Mouse (Mus musculus) T-helper 17 cell (primary cell): ENCODE measurements around the gene Olfr1052.
"Not testable (repeated sequence)": the region's sequence is repeated elsewhere in the genome, so short reads cannot be mapped to it uniquely, and the experiment has no call there.

Experiments used
- in situ Hi-C, 2 experiments: fragments of 300-600 bp; cut with MboI, MseI; formaldehyde crosslinking; loops; 1 replicate in 1 of 2; 2 replicates in 1 of 2; pipeline ENCODE4 v1.15.1; 2025; ENCODE audit warnings: high pct_unique_total_duplicates in 2 of 2

Olfr1052 gene

DNA sequence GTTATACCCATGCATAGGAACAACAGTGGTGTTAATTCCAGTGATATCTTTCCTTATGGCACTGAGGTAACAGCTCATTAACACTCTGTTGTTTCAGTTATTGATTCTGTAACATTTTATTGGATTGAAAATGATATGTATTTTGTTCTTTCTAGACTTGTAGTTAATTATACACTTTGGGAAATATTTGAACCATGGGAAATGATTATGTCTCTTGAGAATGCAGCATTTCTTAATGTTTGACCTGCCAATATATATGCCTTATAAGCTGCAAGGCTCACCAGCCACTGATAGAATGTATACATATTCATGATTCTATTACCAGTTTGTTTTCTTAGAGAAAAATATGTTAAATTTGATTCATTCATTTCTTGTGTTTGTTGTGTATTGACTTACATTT is at the start of gene Olfr1052:
TSS of gene Olfr1052 (plus strand) at position 301 of the 400 bp plus-strand sequence.
- in situ Hi-C loops = loop anchor here in 1 of 2 experiments (10.0 kb wide), 1 partner anchor 1043 kb away; no protein-coding TSS in a partner anchor

DNA sequence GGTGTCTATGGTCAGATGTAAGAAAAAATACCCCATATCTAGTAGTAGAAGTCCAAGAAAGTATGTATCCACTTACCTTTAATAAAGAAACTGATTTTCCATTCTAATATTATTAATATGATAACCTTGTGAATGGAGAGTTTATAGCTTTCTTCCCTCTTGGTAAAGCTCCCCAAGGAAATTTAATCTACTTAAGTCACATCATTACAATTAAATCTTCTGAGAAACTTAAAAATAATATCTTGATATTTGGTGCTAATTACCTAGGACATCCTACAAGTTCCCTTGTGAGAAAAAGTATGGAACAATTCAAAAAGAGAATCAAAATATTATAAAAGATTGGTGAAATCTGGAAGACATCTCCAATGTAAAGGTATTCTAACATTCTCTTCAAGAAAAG is 34.0 kb upstream of the Olfr1052 start, which contains the start of gene Olfr1049:
TSS of gene Olfr1049 (minus strand) at position 101 of the 400 bp plus-strand sequence.
- in situ Hi-C loops = not testable (repeated sequence)

DNA sequence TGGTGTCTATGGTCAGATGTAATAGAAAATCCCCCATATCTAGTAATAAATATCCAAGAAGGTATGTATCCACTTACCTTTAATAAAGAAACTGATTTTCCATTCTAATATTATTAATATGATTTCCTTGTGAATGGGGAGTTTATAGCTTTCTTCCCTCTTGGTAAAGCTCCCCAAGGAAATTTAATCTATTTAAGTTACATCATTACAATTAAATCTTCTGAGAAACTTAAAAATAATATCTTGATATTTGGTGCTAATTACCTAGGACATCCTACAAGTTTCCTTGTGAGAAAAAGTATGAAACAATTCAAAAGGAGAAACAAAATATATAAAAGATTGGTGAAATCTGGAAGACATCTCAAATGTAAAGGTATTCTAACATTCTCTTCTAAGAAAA is 13.3 kb upstream of the Olfr1052 start, which contains the start of gene Olfr1051:
TSS of gene Olfr1051 (minus strand) at position 101 of the 400 bp plus-strand sequence.
- in situ Hi-C loops = not testable (repeated sequence)

- in situ Hi-C loops = loop anchor here in 1 of 2 experiments (5.0 kb wide), 1 partner anchor 52 kb away; no protein-coding TSS in a partner anchor
Measured at GRCm38 (mm10) chr2:86315184-86315583, 22.9 kb downstream of the Olfr1052 start, which contains the start of gene Olfr1053. TSS of gene Olfr1053 (minus strand) at chr2:86315284.

GRCm38 (mm10) chr2:86335333-86335732 is 43.1 kb downstream of the Olfr1052 start, which contains the start of gene Olfr1054:
TSS of gene Olfr1054 (minus strand) at chr2:86335433.
- in situ Hi-C loops = no loop called here
